Mouse (Mus musculus): Measurements from ENCODE around the gene Rapgef1. TPM values are rescaled to one million over a fixed set of nuclear protein-coding genes. Genes with fewer than 3 reads are reported as not detected.
A peak's percentile ranks its signal among the peaks of the same experiment; 100 is the strongest.

Gene Rapgef1
- polyA plus RNA-seq, 1 experiment: 75.1 TPM

GRCm38 (mm10) chr2:29787104-29787917, 167.8 kb downstream of the Rapgef1 start, which contains the start of gene Coq4:
Coq4 (plus strand) TSS chr2:29787493.
- peaks cover 17% of the 10 kb centered on the region for H3K36me3 ChIP-seq (ENCODE audit: control insufficient read depth, insufficient read depth, low read length)
- WGBS: 2% methylated on average over 31 of the region's 31 CpGs
- peak within 1 kb of the TSS; percentile 85 for H3K4me3 ChIP-seq (ENCODE audit: extremely low read depth, insufficient read depth, insufficient read length)
- TF ChIP-seq CTCF (IDR thresholded peaks at IDR 0.05; ENCODE audit: extremely low read depth, insufficient read depth, insufficient read length, insufficient replicate concordance): 0 out of 2 replicates have a peak, but pooled peaks have one; percentile 4
- TF ChIP-seq POLR2A (IDR thresholded peaks at IDR 0.05; ENCODE audit: low read depth, low read length): peak; percentile 27; the same call in 1 of the 2 replicates
- peak within 1 kb of the TSS; percentile 54 for H3K27ac ChIP-seq (ENCODE audit: insufficient read depth, low read length)
- H3K27me3 ChIP-seq (ENCODE audit: control insufficient read depth, insufficient read depth, low read length): no peaks in the 10 kb centered on the region
- 0 out of 2 replicates have a peak, but pooled peaks cover 3% of the 10 kb centered on the region for H3K4me1 ChIP-seq (ENCODE audit: control insufficient read depth, insufficient read depth, insufficient read length)
- DNase-seq (ENCODE audit: low read depth in 1 of 2, low spot score in 2 of 2): peak; percentile 85 to 92

GRCm38 (mm10) chr2:29787937-29788681, 168.6 kb downstream of the Rapgef1 start, which contains the start of gene Trub2:
Trub2 (minus strand) TSS chr2:29788502.
- peaks cover 10% of the 10 kb centered on the region for H3K36me3 ChIP-seq (ENCODE audit: control insufficient read depth, insufficient read depth, low read length)
- no peak for TF ChIP-seq CTCF (IDR thresholded peaks at IDR 0.05; ENCODE audit: extremely low read depth, insufficient read depth, insufficient read length, insufficient replicate concordance)
- no peak for TF ChIP-seq POLR2A (IDR thresholded peaks at IDR 0.05; ENCODE audit: low read depth, low read length)
- no peaks in the 10 kb centered on the region for H3K27me3 ChIP-seq (ENCODE audit: control insufficient read depth, insufficient read depth, low read length)
- under 1% methylated on average over 45 of the region's 45 CpGs for WGBS
- H3K4me3 ChIP-seq (ENCODE audit: extremely low read depth, insufficient read depth, insufficient read length): peak within 1 kb of the TSS; percentile 85
- H3K4me1 ChIP-seq (ENCODE audit: control insufficient read depth, insufficient read depth, insufficient read length): 0 out of 2 replicates have a peak, but pooled peaks cover 3% of the 10 kb centered on the region
- peak; percentile 70 to 86 for DNase-seq (ENCODE audit: low read depth in 1 of 2, low spot score in 2 of 2)
- H3K27ac ChIP-seq (ENCODE audit: insufficient read depth, low read length): peak within 1 kb of the TSS; percentile 54

Other genes with a start within 250 kb of the Rapgef1 start
- 0.26 and 0.81 TPM in 2 replicates for gene Gm13420, start 132.0 kb downstream of the Rapgef1 start, polyA plus RNA-seq (2012; rRNA removed)
- not detected in 2 replicates for gene Gm13547, start 139.6 kb downstream of the Rapgef1 start, polyA plus RNA-seq (2012; rRNA removed)
- gene Coq4, start 167.8 kb downstream of the Rapgef1 start, polyA plus RNA-seq (2012; rRNA removed): 31.9 and 32.6 TPM in 2 replicates
- 25.5 and 29.3 TPM in 2 replicates for gene Trub2, start 168.8 kb downstream of the Rapgef1 start, polyA plus RNA-seq (2012; rRNA removed)
- 13.7 and 14.2 TPM in 2 replicates for gene Slc27a4, start 182.9 kb downstream of the Rapgef1 start, polyA plus RNA-seq (2012; rRNA removed)
- 31.9 and 37.4 TPM in 2 replicates for gene Urm1, start 200.4 kb downstream of the Rapgef1 start, polyA plus RNA-seq (2012; rRNA removed)
- 8.4 and 11.7 TPM in 2 replicates for gene Cercam, start 249.4 kb downstream of the Rapgef1 start, polyA plus RNA-seq (2012; rRNA removed)

Measured in spleen, adult 2 months (tissue).